In genomic region chr11:3386941-3387368, GRCm38 (mm10) we compare ENCODE assay signal across 9 mouse cellular contexts. TPM values are rescaled to one million over a fixed set of nuclear protein-coding genes. Genes with fewer than 3 reads are reported as not detected.
DNase-seq lines count a peak whose midpoint lies in the region; ATAC-seq and TF ChIP-seq lines count a peak whose summit lies in the region.
"Had no signal": no experiment of that assay in that cellular context is flagged by ENCODE, and none has a peak within 500 bp of the region (broad histone marks: within the 10 kb centered on the region; RNA-seq: fewer than 3 reads in every experiment).

No protein-coding gene starts in this region.

- no peak overlapping the region for H3K4me3 ChIP-seq in E14TG2a.4 (replicated peaks; ENCODE audit: low read length)
- no peak overlapping the region for H3K4me3 ChIP-seq in forebrain, embryonic 15.5 days
- H3K4me3 ChIP-seq in liver, postnatal 0 days (ENCODE audit: low read depth, low read length) = no peak overlapping the region
- H3K4me3 ChIP-seq in neural tube, embryonic 14.5 days (ENCODE audit: low read depth, low read length) = no peak overlapping the region
- H3K4me3 ChIP-seq: erythroblast, embryonic 14.5 days had no signal

- intact Hi-C loops in heart, postnatal 14 days (cut with DNase I) = loop anchor here (1.0 to 10.0 kb wide), 4 partner anchors 22 to 398 kb away; partner anchors contain the start of genes Limk2, Rnf185 and Selenom

- no peak; the same call in 1 of the 2 replicates for TF ChIP-seq EP300 in liver, postnatal 0 days (IDR thresholded peaks at IDR 0.05; ENCODE audit: low read depth)

- H3K27me3 ChIP-seq in E14TG2a.4 (ENCODE audit: insufficient read depth, low read length) = no peaks in the 10 kb centered on the region
- no peaks in the 10 kb centered on the region for H3K27me3 ChIP-seq in forebrain, embryonic 15.5 days
- H3K27me3 ChIP-seq in liver, postnatal 0 days (ENCODE audit: insufficient read depth, low read length) = no peaks in the 10 kb centered on the region
- H3K27me3 ChIP-seq in neural tube, embryonic 14.5 days (ENCODE audit: control insufficient read depth, insufficient read depth, low read length) = no peaks in the 10 kb centered on the region

- H3K36me3 ChIP-seq in E14TG2a.4 (ENCODE audit: insufficient read depth, low read length) = peaks cover 23% of the 10 kb centered on the region
- no peaks in the 10 kb centered on the region for H3K36me3 ChIP-seq in forebrain, embryonic 15.5 days
- H3K36me3 ChIP-seq in liver, postnatal 0 days (replicated peaks; ENCODE audit: insufficient read depth, low read length) = peaks cover 16% of the 10 kb centered on the region; the same call in 1 of the 2 replicates
- no peaks in the 10 kb centered on the region for H3K36me3 ChIP-seq in neural tube, embryonic 14.5 days (ENCODE audit: control insufficient read depth, insufficient read depth, low read length)

- no peak overlapping the region for H3K27ac ChIP-seq in forebrain, embryonic 15.5 days (replicated peaks)
- peak overlapping the region; percentile 44; the same call in 1 of the 2 replicates for H3K27ac ChIP-seq in liver, postnatal 0 days (ENCODE audit: low read depth)
- H3K27ac ChIP-seq in neural tube, embryonic 14.5 days (ENCODE audit: low read depth, low read length) = no peak overlapping the region

- H3K9ac ChIP-seq in forebrain, embryonic 15.5 days (replicated peaks) = no peak overlapping the region
- no peak overlapping the region for H3K9ac ChIP-seq in liver, postnatal 0 days (replicated peaks)
- no peak overlapping the region for H3K9ac ChIP-seq in neural tube, embryonic 14.5 days (replicated peaks; ENCODE audit: low read depth, low read length)

- 22% methylated on average over 4 of the region's 4 CpGs for WGBS in forebrain, embryonic 15.5 days
- WGBS in liver, postnatal 0 days (ENCODE audit: insufficient replicate concordance) = 12% methylated on average over 4 of the region's 4 CpGs
- WGBS in neural tube, embryonic 14.5 days = 37% methylated on average over 4 of the region's 4 CpGs

- TF ChIP-seq CTCF in E14TG2a.4 (conservative IDR thresholded peaks at IDR 0.05; ENCODE audit: low read length) = peak; percentile 97
- TF ChIP-seq CTCF in liver, postnatal 0 days (IDR thresholded peaks at IDR 0.05; ENCODE audit: low read depth) = peak; percentile 99

- no peak overlapping the region for H3K4me2 ChIP-seq in forebrain, embryonic 15.5 days (replicated peaks)
- H3K4me2 ChIP-seq in liver, postnatal 0 days (ENCODE audit: low read depth, low read length) = peak overlapping the region; percentile 29; the same call in 1 of the 2 replicates
- no peak overlapping the region for H3K4me2 ChIP-seq in neural tube, embryonic 14.5 days (ENCODE audit: low read depth, low read length)

- peak; percentile 84 for ATAC-seq in forebrain, embryonic 15.5 days (replicated peaks)
- ATAC-seq in liver, postnatal 0 days = peak; percentile 92
- ATAC-seq in neural tube, embryonic 14.5 days (ENCODE audit: low read depth) = peak; percentile 89

- H3K9me3 ChIP-seq in E14TG2a.4 (ENCODE audit: low read length) = no peaks in the 10 kb centered on the region
- H3K9me3 ChIP-seq in forebrain, embryonic 15.5 days = no peaks in the 10 kb centered on the region
- no peaks in the 10 kb centered on the region for H3K9me3 ChIP-seq in liver, postnatal 0 days (ENCODE audit: low read length)
- no peaks in the 10 kb centered on the region for H3K9me3 ChIP-seq in neural tube, embryonic 14.5 days (ENCODE audit: control insufficient read depth, low read length)

- peaks cover 65% of the 10 kb centered on the region for H3K4me1 ChIP-seq in E14TG2a.4 (replicated peaks; ENCODE audit: low read depth, low read length)
- no peaks in the 10 kb centered on the region for H3K4me1 ChIP-seq in forebrain, embryonic 15.5 days
- H3K4me1 ChIP-seq in liver, postnatal 0 days (ENCODE audit: insufficient read depth) = peaks cover 15% of the 10 kb centered on the region
- H3K4me1 ChIP-seq in neural tube, embryonic 14.5 days (ENCODE audit: control insufficient read depth, insufficient read depth, low read length) = no peaks in the 10 kb centered on the region

- DNase-seq in c-Kit-positive CD71-positive TER-119-positive erythroid progenitor cells, embryonic 14.5 days (ENCODE audit: low spot score) = peak; percentile 79
- DNase-seq in heart, postnatal 14 days = peak; percentile 88 to 92
- DNase-seq in layer of hippocampus, adult 11-12 months (ENCODE audit: low spot score) = peak; percentile 89
- peak; percentile 90 for DNase-seq in liver, postnatal 0 days
- peak; percentile 93 for DNase-seq in testis, postnatal 10 days (ENCODE audit: low spot score)

RNA-seq across cellular contexts. Expression of gene Limk2, which starts 22.0 kb away (rescaled TPM):
- 98.1 and 103 TPM in 2 replicates for polyA plus RNA-seq in forebrain, embryonic 15.5 days (2015; fragmentation: Nextera tagmentation; extraction: Ambion mirVana)
- total RNA-seq in heart, postnatal 14 days (2021) = 10 to 100 TPM; 21.6 to 24.9 TPM
- 6.7 and 6.8 TPM in 2 replicates for polyA plus RNA-seq in liver, postnatal 0 days (2015; fragmentation: Nextera tagmentation; extraction: Ambion mirVana)
- polyA plus RNA-seq in neural tube, embryonic 14.5 days (2014; fragmentation: Nextera tagmentation; extraction: Ambion mirVana) = 161 and 166 TPM in 2 replicates

RNA-seq across cellular contexts. Expression of gene Pik3ip1, which starts 56.8 kb away (rescaled TPM):
- 34.4 and 36.6 TPM in 2 replicates for polyA plus RNA-seq in forebrain, embryonic 15.5 days (2015; fragmentation: Nextera tagmentation; extraction: Ambion mirVana)
- total RNA-seq in heart, postnatal 14 days (2021) = 10 to 100 TPM; 34.0 to 39.8 TPM
- 2.4 and 2.5 TPM in 2 replicates for polyA plus RNA-seq in liver, postnatal 0 days (2015; fragmentation: Nextera tagmentation; extraction: Ambion mirVana)
- 24.2 and 29.4 TPM in 2 replicates for polyA plus RNA-seq in neural tube, embryonic 14.5 days (2014; fragmentation: Nextera tagmentation; extraction: Ambion mirVana)

Comparison
In these comparisons a context has a peak if more than half of its experiments do, and no peak if none do; other contexts are left out.
1. RNA of gene Limk2, which starts 22.0 kb away (polyA plus RNA-seq): 161 to 166 TPM in neural tube, embryonic 14.5 days and 98.1 to 103 TPM in forebrain, embryonic 15.5 days; 6.7 to 6.8 TPM in liver, postnatal 0 days; every median in the first group is over 10 times any median in the second.
2. Peak in every context shown above with its lines, with median percentiles within 50 percentile points of each other: DNase-seq and ATAC-seq.